Mouse (Mus musculus) cerebellum, postnatal 4 days (tissue): ENCODE data around the gene Med7.
A peak's percentile ranks its signal among the peaks of the same experiment; 100 is the strongest.
"Not testable (repeated sequence)": the region's sequence is repeated elsewhere in the genome, so short reads cannot be mapped to it uniquely, and the experiment has no call there.

Experiments
- DNase-seq, 2 experiments: peaks; one replicate each; pipeline ENCODE4 v3.0.0; 2022; ENCODE audit warnings: low spot score in 2 of 2, mixed read lengths in 1 of 2

Gene Med7

DNA sequence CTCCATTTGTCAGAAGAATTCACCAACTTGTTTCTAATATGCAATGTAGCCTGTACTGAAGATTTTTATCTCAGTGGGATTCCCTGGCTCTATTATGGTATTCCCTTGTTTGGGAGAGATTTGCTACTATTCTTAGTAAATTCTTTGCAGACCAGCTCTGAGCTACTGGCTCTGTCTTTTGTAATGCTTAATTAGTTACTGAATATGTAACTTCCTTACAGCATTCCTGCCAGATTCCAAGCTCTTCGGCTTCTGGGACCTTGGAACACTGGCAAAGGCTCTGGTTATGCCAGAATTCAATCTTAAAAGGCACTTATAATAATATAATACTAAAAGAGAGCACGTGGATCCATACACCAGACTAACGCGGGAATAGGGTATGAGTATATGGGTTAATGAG, 8.6 kb upstream of the Med7 start:
- DNase-seq, result not testable (repeated sequence)

DNA sequence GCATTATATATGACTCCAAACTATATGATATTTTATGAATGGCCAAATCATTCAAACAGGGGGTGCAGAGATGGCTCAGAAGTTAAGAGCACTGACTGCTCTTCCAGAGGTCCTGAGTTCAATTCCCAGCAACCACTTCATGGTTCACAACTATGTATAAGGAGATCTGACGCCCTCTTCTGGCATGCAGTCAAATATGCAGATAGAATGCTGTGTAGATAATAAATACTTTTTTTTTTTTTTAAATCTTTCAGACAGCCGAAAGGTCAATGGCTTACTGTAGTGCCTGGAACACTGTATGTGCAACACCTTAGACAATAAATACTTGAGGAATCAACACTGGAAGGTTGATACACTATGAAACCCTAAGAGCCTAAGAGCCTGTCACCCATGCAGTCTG, 6.6 kb upstream of the Med7 start:
- no peak for DNase-seq

GRCm38 (mm10) chr11:46431129-46431528, 5.6 kb upstream of the Med7 start:
- peak; percentile 53 to 81 for DNase-seq

DNA sequence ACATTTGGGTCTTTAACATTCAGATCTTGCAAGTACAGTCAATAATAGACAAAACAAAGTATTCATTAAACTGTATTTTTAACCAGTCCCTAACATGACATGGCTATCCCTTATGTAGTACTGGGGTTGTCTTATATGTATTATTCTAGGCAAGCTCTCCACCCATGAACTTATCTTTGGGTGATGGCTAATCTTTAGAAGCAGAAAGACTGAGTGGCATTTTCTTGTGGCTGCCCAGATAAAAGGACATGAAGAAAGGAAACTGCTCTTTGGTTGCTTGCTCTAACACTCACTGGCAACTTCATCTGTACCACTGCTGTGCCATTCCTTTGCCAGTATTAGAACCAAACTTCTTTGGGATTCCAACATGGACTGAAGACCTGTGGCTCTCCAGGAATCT, 1.4 kb upstream of the Med7 start:
- no peak for DNase-seq

DNA sequence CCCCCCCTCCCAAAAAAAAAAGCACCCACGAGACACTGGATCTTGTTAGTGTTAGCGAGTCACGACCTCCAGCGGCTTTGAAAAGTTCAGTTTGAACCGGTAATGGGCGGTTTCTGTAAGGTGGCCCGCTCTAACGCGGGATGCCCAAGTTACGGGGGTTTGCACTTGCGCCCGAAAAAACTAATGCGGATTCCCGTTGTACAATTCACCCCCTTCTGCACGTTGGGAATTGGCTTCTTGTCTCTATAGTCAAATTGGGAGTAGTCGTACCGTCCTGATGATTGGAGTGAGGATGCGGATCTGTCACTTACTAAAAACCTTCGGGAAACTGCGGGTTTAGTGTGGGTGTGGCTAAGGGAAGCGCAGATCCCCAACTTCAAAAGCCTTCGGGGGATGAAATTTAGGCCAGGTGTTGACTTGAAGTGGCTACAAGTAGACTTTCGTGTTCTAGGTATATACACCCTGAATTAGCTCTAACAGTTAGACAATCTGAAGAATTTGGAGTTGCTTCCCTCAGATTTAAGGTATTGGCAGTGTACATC, 805 bp downstream of the Med7 start:
- peak in 1 of 2 experiments; percentile 7 for DNase-seq

DNA sequence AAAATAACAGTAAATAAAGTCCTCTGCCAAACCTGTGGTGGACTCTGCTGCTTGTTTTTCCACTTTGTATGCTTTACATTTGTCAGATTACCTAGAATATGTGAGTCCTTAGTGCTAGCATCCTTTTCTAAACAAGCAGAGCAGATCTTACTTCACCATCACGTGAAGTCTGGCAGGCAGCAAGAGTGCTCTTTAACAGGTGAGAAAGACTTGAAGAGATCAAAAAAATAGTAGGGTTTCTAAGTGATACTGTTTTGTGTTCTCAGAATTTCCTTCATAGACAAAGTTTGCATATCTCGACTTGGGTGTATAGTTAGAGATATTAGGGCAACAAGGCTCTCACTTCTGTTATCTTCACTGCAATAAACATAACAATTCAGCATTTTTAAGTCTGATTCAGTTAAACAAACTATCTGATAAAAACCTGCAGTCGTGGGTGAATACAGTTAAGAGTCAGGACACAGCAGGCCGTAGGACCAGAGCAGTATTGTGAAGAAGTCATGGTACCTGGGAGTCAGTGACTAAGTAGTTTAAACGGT, 2.3 kb downstream of the Med7 start:
- DNase-seq, result no peak

- DNase-seq, result no peak
Observed at GRCm38 (mm10) chr11:46441774-46442173, 5.0 kb downstream of the Med7 start.

- no peak for DNase-seq
Observed at GRCm38 (mm10) chr11:46443152-46443551, 6.4 kb downstream of the Med7 start.

- DNase-seq, result no peak
Observed at GRCm38 (mm10) chr11:46443979-46444378, 7.3 kb downstream of the Med7 start.

DNA sequence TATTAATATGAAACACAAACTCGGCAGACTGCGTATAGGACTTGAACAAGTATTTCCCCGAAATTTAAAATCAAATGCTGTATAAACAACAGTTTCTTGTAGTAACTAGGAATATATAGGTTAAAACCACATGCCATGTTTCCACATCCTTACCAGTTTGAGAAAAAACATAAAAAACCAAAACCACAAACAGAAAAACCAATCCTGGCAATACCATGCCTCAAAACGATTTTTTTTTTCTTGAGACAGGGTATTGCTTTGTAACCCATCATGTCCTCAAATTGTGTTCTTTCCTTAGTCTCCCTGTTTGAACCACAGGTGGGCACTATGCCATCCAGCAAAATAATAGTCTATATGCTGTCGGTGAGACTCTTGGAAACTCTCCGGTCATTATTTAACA, 9.4 kb downstream of the Med7 start:
- no peak for DNase-seq

- DNase-seq, result no peak
Observed at GRCm38 (mm10) chr11:46447644-46448484, 11.1 kb downstream of the Med7 start.

GRCm38 (mm10) chr11:46449461-46450080, 12.8 kb downstream of the Med7 start:
- no peak for DNase-seq

DNA sequence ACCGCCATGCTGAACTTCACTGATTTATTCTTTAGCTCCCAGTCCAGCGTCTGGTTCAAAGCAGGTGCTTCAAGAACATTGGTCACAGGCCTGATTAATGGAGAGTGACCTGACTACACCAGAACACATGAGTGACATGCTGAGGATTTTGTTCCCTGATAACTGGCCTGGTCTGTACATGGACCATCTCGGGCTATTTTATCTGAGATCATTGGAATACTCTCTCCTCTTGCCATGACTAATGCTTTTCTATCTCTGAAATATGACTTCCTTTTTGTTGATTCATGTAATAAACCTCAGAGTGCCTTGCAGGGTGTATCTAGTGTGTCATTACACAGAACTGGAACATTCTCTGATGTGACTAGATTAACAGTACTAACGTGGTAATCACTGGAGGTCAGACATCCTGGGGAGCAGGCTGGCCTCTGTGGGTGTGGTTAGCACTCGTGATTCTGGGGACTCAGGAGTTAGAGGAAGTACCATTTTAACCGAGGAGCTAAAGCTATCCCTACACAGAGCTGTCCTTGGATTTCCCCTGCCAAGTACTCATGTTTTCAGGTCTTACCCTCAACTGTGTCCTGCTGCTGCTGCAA, 17.8 kb downstream of the Med7 start, which contains the start of gene Havcr2:
Havcr2 (plus strand) TSS at position 483 of the 593 bp plus-strand sequence.
- no peak for DNase-seq

GRCm38 (mm10) chr11:46459960-46460359, 23.2 kb downstream of the Med7 start:
- no peak for DNase-seq

DNA sequence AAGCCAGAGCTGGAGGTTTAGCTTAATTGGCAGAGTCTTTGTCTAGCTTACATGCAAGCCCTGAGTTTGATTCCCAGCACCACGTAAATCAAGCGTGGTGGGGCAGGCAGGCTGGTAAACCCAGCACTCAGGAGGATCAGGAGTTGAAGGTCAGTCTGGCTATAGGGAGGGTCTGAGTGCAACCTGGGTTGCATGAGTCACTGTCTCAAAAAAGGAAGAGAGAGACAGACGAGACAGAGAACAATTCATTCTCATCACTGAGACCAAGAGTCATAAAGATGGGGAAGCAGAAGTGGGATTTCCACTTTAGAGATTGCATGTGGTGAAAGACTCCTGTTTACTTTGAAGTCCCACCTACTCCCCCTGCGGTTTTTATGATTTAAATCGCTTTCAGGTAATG, 24.6 kb downstream of the Med7 start:
- no peak for DNase-seq

GRCm38 (mm10) chr11:46461931-46462330, 25.2 kb downstream of the Med7 start:
- no peak for DNase-seq

- DNase-seq, result no peak
Observed at GRCm38 (mm10) chr11:46466878-46467277, 30.2 kb downstream of the Med7 start.

- no peak for DNase-seq
Observed at GRCm38 (mm10) chr11:46474220-46474619, 37.5 kb downstream of the Med7 start.

DNA sequence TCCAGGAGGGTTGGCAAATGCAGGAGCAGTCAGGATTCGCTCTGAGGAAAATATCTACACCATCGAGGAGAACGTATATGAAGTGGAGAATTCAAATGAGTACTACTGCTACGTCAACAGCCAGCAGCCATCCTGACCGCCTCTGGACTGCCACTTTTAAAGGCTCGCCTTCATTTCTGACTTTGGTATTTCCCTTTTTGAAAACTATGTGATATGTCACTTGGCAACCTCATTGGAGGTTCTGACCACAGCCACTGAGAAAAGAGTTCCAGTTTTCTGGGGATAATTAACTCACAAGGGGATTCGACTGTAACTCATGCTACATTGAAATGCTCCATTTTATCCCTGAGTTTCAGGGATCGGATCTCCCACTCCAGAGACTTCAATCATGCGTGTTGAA, 42.6 kb downstream of the Med7 start:
- no peak for DNase-seq

GRCm38 (mm10) chr11:46480517-46480916, 43.8 kb downstream of the Med7 start:
- DNase-seq, result no peak

DNA sequence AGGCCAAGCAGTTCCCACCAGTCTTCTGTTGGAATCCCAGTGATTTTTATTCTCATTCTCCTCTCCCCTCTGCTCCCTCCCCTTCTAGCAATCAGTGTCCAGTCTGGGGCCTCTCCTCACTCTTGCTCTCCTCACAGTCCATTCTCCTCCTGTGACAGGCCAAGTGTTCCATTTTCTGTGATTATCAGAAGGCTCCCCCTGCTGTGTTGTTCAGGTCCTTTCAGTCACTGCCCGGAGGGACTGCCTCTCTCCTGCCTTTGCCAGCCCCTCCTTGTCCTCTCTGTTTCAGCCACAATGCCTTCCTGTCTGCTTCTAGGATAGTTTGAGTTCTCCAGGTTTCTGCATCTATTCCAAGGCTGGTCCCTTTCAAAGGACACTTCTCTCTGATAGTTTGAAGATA, 51.5 kb downstream of the Med7 start:
- DNase-seq, result no peak

DNA sequence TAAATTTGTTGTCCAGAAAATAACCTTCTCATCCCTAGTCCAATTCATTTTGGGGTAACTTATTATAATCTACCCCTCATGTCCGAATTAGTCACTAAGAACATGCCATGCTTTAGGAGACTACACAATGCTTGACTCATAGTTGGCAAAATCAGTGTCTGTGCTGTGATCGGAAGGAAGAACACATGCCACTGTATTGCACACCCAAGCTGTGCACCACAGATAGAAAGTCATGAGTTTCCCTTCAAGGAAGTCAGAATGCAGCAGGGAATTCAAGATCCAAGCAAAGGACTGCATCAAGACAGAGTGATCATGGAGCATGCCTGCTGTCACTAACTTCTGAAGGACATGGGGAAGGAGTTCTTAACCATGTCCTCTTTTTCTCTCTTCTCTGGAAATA, 51.9 kb downstream of the Med7 start:
- DNase-seq, result no peak
